Mouse (Mus musculus) spleen, postnatal 14 days (tissue): Measurements from ENCODE around the gene Mmaa.

Experiments
- DNase-seq, 2 experiments: peaks; one replicate each; pipeline ENCODE4 v3.0.0; 2021 to 2022; ENCODE audit warnings: low spot score in 2 of 2

Gene Mmaa

GRCm38 (mm10) chr8:79288681-79289080, 6.1 kb downstream of the Mmaa start:
- no peak for DNase-seq

GRCm38 (mm10) chr8:79288250-79288649, 6.5 kb downstream of the Mmaa start:
- DNase-seq: no peak

- no peak for DNase-seq
Observed at GRCm38 (mm10) chr8:79286424-79286823, 8.3 kb downstream of the Mmaa start.

- DNase-seq: no peak
Observed at GRCm38 (mm10) chr8:79284626-79285025, 10.1 kb downstream of the Mmaa start.

GRCm38 (mm10) chr8:79281376-79281890, 13.3 kb downstream of the Mmaa start:
- DNase-seq: no peak

- DNase-seq: no peak
Observed at GRCm38 (mm10) chr8:79277264-79277870, 17.4 kb downstream of the Mmaa start.

- DNase-seq: no peak
Observed at GRCm38 (mm10) chr8:79274940-79275339, 19.8 kb downstream of the Mmaa start.

GRCm38 (mm10) chr8:79273776-79274175, 21.0 kb downstream of the Mmaa start:
- no peak for DNase-seq

- DNase-seq: no peak
Observed at GRCm38 (mm10) chr8:79272676-79273075, 22.1 kb downstream of the Mmaa start.

- DNase-seq: no peak
Observed at GRCm38 (mm10) chr8:79268921-79269320, 25.8 kb downstream of the Mmaa start.

GRCm38 (mm10) chr8:79261920-79262319, 32.8 kb downstream of the Mmaa start:
- DNase-seq: no peak

- no peak for DNase-seq
Observed at GRCm38 (mm10) chr8:79256076-79256705, 38.5 kb downstream of the Mmaa start.

GRCm38 (mm10) chr8:79253742-79254141, 41.0 kb downstream of the Mmaa start:
- no peak for DNase-seq

GRCm38 (mm10) chr8:79248470-79248869, 46.3 kb downstream of the Mmaa start, which contains the start of gene 1700011L22Rik:
Gene 1700011L22Rik, minus strand, starts transcription at chr8:79248570.
- no peak for DNase-seq

GRCm38 (mm10) chr8:79243422-79243821, 51.3 kb downstream of the Mmaa start:
- no peak for DNase-seq

- DNase-seq: no peak
Observed at GRCm38 (mm10) chr8:79239996-79240395, 54.7 kb downstream of the Mmaa start.

- DNase-seq: no peak
Observed at GRCm38 (mm10) chr8:79239320-79239719, 55.4 kb downstream of the Mmaa start.

- DNase-seq: no peak
Observed at GRCm38 (mm10) chr8:79229266-79229888, 65.4 kb downstream of the Mmaa start.

GRCm38 (mm10) chr8:79227916-79228315, 66.8 kb downstream of the Mmaa start:
- no peak for DNase-seq

- no peak for DNase-seq
Observed at GRCm38 (mm10) chr8:79227194-79227593, 67.5 kb downstream of the Mmaa start.

- no peak for DNase-seq
Observed at GRCm38 (mm10) chr8:79226046-79226445, 68.7 kb downstream of the Mmaa start.

- DNase-seq: no peak
Observed at GRCm38 (mm10) chr8:79225586-79225985, 69.2 kb downstream of the Mmaa start.

- DNase-seq: no peak
Observed at GRCm38 (mm10) chr8:79224363-79224762, 70.4 kb downstream of the Mmaa start.
